Mouse (Mus musculus): ENCODE data around the gene D030056L22Rik. TPM values are rescaled to one million over a fixed set of nuclear protein-coding genes. Genes with fewer than 3 reads are reported as not detected.

D030056L22Rik gene
- 50.8 and 56.0 TPM in 2 replicates for polyA plus RNA-seq (2016; fragmentation: Nextera tagmentation; extraction: Ambion mirVana)

DNA sequence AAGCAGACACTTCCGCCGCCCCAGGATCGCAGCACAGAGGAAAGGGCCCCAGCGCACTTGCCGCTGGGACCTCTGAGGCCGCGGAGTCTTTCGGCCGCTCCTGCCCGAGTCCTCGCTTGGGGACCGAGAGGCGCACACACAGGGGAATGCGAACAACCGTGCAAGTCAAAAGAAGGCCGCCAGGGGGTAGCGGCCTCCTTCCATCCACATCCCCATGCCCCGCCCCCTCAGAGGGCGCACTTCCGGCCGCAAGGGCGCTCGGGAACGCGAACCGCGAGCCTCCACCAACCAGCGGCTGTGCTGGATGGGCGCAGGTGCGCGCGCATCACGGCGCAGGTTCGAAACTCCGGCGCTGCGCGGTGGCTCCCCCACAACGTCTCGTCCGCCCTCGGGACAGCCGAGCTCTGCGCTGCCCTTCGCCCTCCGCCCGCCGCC lies at the start of gene D030056L22Rik:
Gene D030056L22Rik (plus strand): TSS at position 328 of the 435 bp plus-strand sequence.
- Histone ChIP-seq H3K4me3 (peak within 1 kb of the TSS; percentile 95), H3K27ac (peak within 1 kb of the TSS; percentile 94), H3K4me1 (replicated peaks) (peaks cover 25% of the 10 kb centered on the region), H3K9me3 (no peaks in the 10 kb centered on the region), H3K36me3 (peaks cover 16% of the 10 kb centered on the region), H3K27me3 (ENCODE audit: insufficient read depth, poor library complexity, severe bottlenecking) (no peaks in the 10 kb centered on the region)
- peak; percentile 98 for DNase-seq (ENCODE audit: low spot score)
- under 1% methylated on average over 49 of the region's 49 CpGs for WGBS

DNA sequence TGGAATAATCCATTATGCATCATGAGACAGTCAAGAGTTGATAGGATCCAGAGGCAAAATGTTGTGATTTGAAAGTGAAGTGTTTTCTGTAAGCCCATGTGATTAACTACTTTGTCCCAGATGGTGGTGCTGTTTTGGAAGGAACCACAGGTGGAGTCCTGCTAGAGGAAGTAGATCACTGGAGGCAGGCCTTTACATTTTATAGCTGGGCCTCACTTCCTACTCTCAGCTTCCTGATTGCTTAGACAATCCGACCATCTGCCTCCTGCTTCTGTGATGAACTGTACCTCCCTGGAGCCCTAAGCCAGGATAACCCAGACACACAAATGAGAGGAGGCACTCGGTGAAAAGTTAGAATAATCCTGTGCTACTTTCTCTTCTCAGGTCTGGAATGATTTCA lies 49.1 kb upstream of the D030056L22Rik start:
- no peaks in the 10 kb centered on the region for H3K27me3 ChIP-seq (ENCODE audit: insufficient read depth, poor library complexity, severe bottlenecking)
- no peaks in the 10 kb centered on the region for H3K9me3 ChIP-seq
- 76% methylated on average over 2 of the region's 2 CpGs for WGBS

DNA sequence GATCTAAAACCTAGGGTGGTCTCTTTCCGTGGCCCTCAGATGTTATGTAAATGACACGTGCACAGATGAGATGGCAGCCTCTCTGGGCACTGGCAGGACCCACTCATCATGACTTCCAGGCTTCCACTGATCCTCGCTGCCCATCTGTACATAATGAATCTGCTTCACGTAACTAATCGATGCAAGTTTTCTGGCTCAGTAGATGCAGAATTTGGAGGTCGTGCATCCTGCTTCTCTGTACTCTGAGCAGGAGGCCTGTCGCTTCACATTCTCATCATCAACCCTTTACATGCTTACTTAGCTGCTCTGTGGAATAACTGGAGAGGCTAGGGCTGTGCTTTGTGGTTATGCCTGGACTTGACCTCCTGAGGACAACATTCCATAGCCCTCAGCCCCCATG lies 46.0 kb upstream of the D030056L22Rik start:
- no peak for DNase-seq (ENCODE audit: low spot score)
- Histone ChIP-seq H3K9me3 (no peaks in the 10 kb centered on the region), H3K27me3 (ENCODE audit: insufficient read depth, poor library complexity, severe bottlenecking) (no peaks in the 10 kb centered on the region), H3K36me3 (no peaks in the 10 kb centered on the region), H3K4me1 (replicated peaks) (peaks cover 9% of the 10 kb centered on the region), H3K4me3 (no peak overlapping the region), H3K27ac (no peak overlapping the region)
- WGBS: 84% methylated on average over 7 of the region's 7 CpGs

More for the DNA sequence above, 49.1 kb upstream of the D030056L22Rik start:
- no peaks in the 10 kb centered on the region for H3K4me1 ChIP-seq (replicated peaks)
- DNase-seq (ENCODE audit: low spot score): no peak
- no peaks in the 10 kb centered on the region for H3K36me3 ChIP-seq
- H3K4me3 ChIP-seq: no peak overlapping the region
- no peak overlapping the region for H3K27ac ChIP-seq

DNA sequence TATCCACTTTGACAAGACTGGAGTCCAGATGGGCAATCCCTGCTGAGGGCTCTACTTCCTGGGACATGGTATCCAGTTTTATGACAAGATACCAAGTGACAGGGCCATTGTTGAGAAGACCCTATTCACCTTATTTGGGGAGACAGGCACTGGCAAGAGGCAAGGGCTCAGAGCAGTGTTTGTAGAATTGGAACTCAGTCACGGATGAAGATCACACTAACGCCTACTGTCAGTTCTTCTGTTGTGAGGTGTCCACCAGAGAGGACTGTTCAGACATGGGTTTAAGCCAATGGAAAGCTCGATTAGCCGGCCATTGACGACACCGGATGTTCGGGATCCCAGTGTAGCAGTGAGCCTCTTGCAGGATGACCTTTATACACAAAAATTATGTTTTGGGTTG lies 43.4 kb upstream of the D030056L22Rik start:
- Histone ChIP-seq H3K9me3 (no peaks in the 10 kb centered on the region), H3K27ac (no peak overlapping the region), H3K27me3 (ENCODE audit: insufficient read depth, poor library complexity, severe bottlenecking) (no peaks in the 10 kb centered on the region), H3K36me3 (no peaks in the 10 kb centered on the region), H3K4me3 (no peak overlapping the region), H3K4me1 (replicated peaks) (peaks cover 26% of the 10 kb centered on the region)
- no peak for DNase-seq (ENCODE audit: low spot score)
- 92% methylated on average over 7 of the region's 7 CpGs for WGBS

DNA sequence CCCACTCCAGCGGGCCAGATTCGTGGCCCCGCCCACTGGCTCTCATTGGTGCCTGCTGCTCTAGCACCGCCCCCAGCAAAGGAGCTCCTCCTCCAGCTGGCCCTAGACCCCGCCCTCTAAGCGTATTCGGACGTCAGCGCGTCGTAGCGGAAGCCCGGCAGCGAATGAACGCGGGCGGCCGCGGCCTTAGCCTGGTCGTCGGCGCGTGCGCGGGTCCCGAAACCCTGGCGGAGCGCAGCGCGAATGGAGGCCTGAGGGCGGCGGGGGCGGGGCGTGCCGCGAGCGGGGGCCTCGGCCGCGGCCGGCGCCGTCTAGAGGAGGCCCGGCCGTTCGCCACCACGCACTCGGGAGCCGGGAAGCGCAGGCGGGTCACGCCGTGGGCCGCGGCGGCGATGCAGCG lies 42.4 kb upstream of the D030056L22Rik start, which contains the start of gene Carnmt1:
Gene Carnmt1 (plus strand): TSS at position 157 of the 400 bp plus-strand sequence.
- H3K4me1 ChIP-seq (replicated peaks): peaks cover 26% of the 10 kb centered on the region
- H3K27ac ChIP-seq: peak within 1 kb of the TSS; percentile 93
- H3K4me3 ChIP-seq: peak within 1 kb of the TSS; percentile 82
- H3K36me3 ChIP-seq: no peaks in the 10 kb centered on the region
- DNase-seq (ENCODE audit: low spot score): peak; percentile 99
- no peaks in the 10 kb centered on the region for H3K27me3 ChIP-seq (ENCODE audit: insufficient read depth, poor library complexity, severe bottlenecking)
- H3K9me3 ChIP-seq: no peaks in the 10 kb centered on the region
- WGBS: under 1% methylated on average over 54 of the region's 58 CpGs

DNA sequence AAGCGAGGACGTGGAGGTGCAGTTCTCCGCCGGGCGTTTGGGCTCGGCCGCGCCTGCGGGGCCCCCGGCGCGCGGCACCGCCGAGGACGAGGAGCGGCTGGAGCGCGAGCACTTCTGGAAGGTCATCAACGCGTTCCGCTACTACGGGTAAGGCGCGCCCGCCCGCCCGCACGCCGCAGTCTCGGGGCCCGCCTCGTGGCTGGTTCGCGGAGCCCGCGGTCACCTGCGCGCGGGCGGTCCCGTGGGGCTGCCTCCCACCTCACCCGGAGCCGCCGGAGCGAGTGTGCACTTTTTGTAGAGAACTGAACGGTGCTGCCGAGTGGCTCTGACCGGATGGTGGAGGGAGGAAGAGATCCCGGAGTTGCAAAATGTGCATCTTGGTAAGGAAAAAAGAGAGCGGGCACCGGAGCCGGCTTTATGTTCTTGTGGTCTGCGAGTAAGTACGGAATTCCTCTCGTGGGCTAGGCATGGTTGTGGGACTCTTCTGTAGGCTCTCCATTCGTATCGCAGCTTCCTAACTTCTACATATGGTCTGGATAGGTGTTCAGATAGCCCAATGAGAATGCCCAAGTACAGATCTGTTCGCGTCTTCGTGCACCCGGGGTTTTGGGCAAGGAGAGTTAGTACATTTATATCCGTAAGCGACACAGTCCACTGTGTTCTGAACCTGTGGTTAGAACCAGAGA lies 41.8 kb upstream of the D030056L22Rik start:
- Histone ChIP-seq H3K9me3 (no peaks in the 10 kb centered on the region), H3K27me3 (ENCODE audit: insufficient read depth, poor library complexity, severe bottlenecking) (no peaks in the 10 kb centered on the region), H3K27ac (peak overlapping the region; percentile 93), H3K4me3 (peak overlapping the region; percentile 82), H3K4me1 (replicated peaks) (peaks cover 26% of the 10 kb centered on the region), H3K36me3 (no peaks in the 10 kb centered on the region)
- DNase-seq (ENCODE audit: low spot score): peak; percentile 49
- WGBS: under 1% methylated on average over 64 of the region's 64 CpGs

DNA sequence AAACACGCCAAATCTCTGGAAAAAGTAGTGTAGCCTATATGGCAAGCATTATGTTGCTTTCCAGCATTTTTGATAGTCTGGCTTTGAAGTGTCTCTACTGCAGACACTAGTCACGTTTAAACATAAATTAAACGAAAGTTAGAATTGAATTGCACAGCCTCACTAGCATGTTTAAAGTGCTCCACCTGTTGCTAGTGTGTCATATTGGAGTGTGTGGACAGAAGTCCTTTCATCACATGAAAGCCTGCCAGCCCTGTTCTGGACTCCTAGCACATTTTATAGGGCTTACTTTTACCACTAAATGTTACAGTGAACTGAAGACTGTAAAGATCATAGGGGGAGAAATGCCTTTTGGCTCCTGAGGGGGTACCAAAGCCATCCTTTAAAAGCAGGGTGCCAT lies 40.5 kb upstream of the D030056L22Rik start:
- no peaks in the 10 kb centered on the region for H3K36me3 ChIP-seq
- 71% methylated on average over 3 of the region's 3 CpGs for WGBS
- no peak overlapping the region for H3K27ac ChIP-seq
- H3K27me3 ChIP-seq (ENCODE audit: insufficient read depth, poor library complexity, severe bottlenecking): no peaks in the 10 kb centered on the region
- H3K9me3 ChIP-seq: no peaks in the 10 kb centered on the region
- H3K4me1 ChIP-seq (replicated peaks): peaks cover 26% of the 10 kb centered on the region
- peak overlapping the region; percentile 82 for H3K4me3 ChIP-seq
- DNase-seq (ENCODE audit: low spot score): no peak

DNA sequence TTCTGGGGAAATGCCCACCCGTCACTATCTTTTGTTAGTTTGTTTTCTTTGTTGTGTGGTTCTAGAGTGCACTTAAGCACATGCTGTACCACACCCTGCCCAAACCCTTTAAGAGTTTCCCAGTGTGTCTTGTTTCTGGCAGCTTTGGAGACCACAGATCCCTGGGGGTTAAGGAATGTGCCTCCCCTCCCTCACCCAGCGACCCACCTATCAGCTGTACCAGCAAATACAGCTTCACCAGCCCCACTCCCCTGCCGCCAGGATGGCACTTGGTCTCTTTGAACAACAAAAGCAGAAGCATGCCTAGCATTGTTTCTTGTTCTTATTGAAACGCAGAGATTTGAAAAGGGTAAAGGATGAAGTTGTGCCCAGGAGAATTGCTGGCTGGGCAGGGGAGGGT lies 39.9 kb upstream of the D030056L22Rik start:
- no peaks in the 10 kb centered on the region for H3K27me3 ChIP-seq (ENCODE audit: insufficient read depth, poor library complexity, severe bottlenecking)
- H3K4me1 ChIP-seq (replicated peaks): peaks cover 26% of the 10 kb centered on the region
- H3K9me3 ChIP-seq: no peaks in the 10 kb centered on the region
- 13% methylated on average over 4 of the region's 4 CpGs for WGBS
- peak overlapping the region; percentile 53; the same call in 1 of the 2 replicates for H3K27ac ChIP-seq
- H3K4me3 ChIP-seq: peak overlapping the region; percentile 82
- no peak for DNase-seq (ENCODE audit: low spot score)
- no peaks in the 10 kb centered on the region for H3K36me3 ChIP-seq

DNA sequence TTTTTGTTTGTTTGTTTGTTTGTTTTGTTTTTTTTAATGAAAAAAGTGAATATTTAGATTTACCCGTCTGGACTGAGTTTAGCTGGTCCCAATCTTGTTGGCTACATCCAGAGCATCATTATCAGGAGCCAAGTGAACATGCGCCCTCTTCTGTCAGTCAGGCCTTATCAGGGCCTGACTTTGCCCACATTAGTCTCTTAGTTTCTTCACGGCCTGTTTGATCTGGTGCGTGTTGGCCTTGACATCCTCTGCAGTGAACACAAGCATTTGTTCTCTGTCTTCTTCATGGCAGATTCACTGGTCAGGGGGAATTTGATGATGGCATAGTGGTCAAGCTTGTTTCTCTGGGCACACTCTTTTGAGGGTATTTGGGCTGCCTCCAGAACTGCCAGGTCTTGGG lies 30.9 kb upstream of the D030056L22Rik start:
- WGBS: 77% methylated on average over 4 of the region's 4 CpGs
- H3K36me3 ChIP-seq: peaks cover 34% of the 10 kb centered on the region
- no peak overlapping the region for H3K4me3 ChIP-seq
- H3K27me3 ChIP-seq (ENCODE audit: insufficient read depth, poor library complexity, severe bottlenecking): no peaks in the 10 kb centered on the region
- H3K4me1 ChIP-seq (replicated peaks): no peaks in the 10 kb centered on the region
- DNase-seq (ENCODE audit: low spot score): no peak
- no peaks in the 10 kb centered on the region for H3K9me3 ChIP-seq
- no peak overlapping the region for H3K27ac ChIP-seq

DNA sequence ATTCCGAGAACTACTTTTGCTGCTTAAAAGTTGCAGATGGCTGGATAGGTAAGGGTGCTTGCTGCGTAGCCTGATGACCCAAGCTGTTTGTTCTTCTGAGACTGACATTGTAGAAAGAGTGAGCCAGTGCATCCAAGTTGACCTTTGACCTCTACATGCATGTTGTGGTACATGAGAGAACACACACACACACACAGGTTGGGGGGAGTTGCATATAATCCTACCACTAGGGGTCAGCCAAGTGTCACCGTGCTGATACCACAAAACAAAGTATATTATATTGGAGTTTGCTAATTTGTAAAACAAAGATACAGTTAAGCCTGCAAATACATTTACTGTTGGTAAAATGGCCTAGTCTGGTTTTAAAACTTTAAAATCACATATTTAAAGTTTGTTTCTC lies 25.4 kb upstream of the D030056L22Rik start:
- 79% methylated on average over 3 of the region's 3 CpGs for WGBS
- peak; percentile 39 for DNase-seq (ENCODE audit: low spot score)

DNA sequence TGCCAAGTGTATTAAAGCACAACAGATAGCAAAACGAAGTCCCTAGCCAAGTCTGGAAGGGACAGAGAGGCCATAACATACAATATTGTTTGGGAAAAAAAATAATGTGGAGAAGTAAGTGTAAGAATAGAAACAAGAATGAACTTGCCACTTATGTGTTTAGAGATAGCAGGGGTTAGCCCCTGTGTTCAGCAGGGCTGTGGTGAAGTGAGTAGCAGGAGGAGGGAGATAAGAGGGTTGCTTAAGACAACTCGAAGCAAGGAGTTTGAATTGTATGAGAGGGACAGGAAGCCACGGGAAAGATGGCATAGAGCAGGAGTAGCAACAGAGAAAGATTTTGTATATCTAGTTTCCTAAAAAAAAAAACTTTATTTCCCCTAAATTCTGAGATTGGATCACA lies 20.8 kb upstream of the D030056L22Rik start:
- Histone ChIP-seq H3K9me3 (no peaks in the 10 kb centered on the region), H3K27me3 (ENCODE audit: insufficient read depth, poor library complexity, severe bottlenecking) (no peaks in the 10 kb centered on the region), H3K4me1 (replicated peaks) (no peaks in the 10 kb centered on the region), H3K27ac (no peak overlapping the region), H3K36me3 (peaks cover 32% of the 10 kb centered on the region), H3K4me3 (no peak overlapping the region)
- DNase-seq (ENCODE audit: low spot score): no peak
- 87% methylated on average over 3 of the region's 3 CpGs for WGBS

More for the DNA sequence above, 25.4 kb upstream of the D030056L22Rik start:
- no peak overlapping the region for H3K27ac ChIP-seq
- no peaks in the 10 kb centered on the region for H3K4me1 ChIP-seq (replicated peaks)
- H3K27me3 ChIP-seq (ENCODE audit: insufficient read depth, poor library complexity, severe bottlenecking): no peaks in the 10 kb centered on the region
- no peak overlapping the region for H3K4me3 ChIP-seq
- no peaks in the 10 kb centered on the region for H3K9me3 ChIP-seq
- H3K36me3 ChIP-seq: peaks cover 5% of the 10 kb centered on the region

DNA sequence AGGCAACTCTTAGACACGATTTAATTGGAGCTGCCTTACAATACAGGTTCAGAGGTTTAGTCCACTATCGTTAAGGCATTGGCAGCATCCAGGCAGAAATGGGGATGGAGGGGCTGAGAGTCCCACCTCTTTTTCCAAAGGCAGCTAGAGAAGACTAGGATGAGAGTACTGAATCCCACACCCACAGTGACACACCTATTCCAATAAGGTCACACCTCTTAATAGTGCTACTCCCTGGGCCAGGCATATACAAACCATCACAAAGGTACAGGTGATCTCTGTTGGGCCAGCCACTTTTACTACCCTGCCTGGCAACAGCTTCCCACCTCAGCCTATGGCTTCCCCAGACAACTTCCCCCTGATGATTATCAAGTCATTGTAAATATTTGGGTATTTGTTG lies 20.2 kb upstream of the D030056L22Rik start:
- H3K27ac ChIP-seq: no peak overlapping the region
- WGBS: 90% methylated on average over 2 of the region's 2 CpGs
- peaks cover 32% of the 10 kb centered on the region for H3K36me3 ChIP-seq
- H3K9me3 ChIP-seq: no peaks in the 10 kb centered on the region
- DNase-seq (ENCODE audit: low spot score): no peak
- H3K4me3 ChIP-seq: no peak overlapping the region
- no peaks in the 10 kb centered on the region for H3K4me1 ChIP-seq (replicated peaks)
- H3K27me3 ChIP-seq (ENCODE audit: insufficient read depth, poor library complexity, severe bottlenecking): no peaks in the 10 kb centered on the region

DNA sequence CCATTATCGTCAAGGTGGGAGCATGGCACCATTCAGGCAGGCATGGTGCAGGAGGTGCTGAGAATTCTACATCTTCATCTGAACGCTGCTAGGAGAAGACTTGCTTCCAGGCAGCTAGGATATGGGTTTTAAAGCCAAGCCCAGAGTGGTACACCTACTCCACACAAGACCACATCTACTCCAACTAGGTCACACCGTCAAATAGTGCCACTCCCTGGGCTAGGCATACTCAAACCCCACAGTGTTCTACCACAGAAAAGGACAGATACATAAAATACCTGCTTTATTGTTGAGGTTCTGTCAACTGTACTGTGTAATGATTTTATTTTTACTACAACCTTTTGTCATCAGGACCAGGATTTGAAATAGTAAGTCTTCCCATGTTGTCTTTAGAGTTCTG lies 17.9 kb upstream of the D030056L22Rik start:
- H3K27ac ChIP-seq: no peak overlapping the region
- peaks cover 34% of the 10 kb centered on the region for H3K36me3 ChIP-seq
- H3K4me1 ChIP-seq (replicated peaks): no peaks in the 10 kb centered on the region
- DNase-seq (ENCODE audit: low spot score): no peak
- H3K4me3 ChIP-seq: no peak overlapping the region
- no peaks in the 10 kb centered on the region for H3K27me3 ChIP-seq (ENCODE audit: insufficient read depth, poor library complexity, severe bottlenecking)
- 92% methylated on average over 3 of the region's 3 CpGs for WGBS
- H3K9me3 ChIP-seq: no peaks in the 10 kb centered on the region
